Mouse (Mus musculus) naive thymus-derived CD4-positive, alpha-beta T cell, adult 2 months (primary cell): ENCODE measurements around the gene Ptgis.

Experiments used
- DNase-seq: peaks from one replicate; pipeline ENCODE4 v3.0.0-alpha.2; 2011; ENCODE audit warnings: low read depth

The Ptgis gene

DNA sequence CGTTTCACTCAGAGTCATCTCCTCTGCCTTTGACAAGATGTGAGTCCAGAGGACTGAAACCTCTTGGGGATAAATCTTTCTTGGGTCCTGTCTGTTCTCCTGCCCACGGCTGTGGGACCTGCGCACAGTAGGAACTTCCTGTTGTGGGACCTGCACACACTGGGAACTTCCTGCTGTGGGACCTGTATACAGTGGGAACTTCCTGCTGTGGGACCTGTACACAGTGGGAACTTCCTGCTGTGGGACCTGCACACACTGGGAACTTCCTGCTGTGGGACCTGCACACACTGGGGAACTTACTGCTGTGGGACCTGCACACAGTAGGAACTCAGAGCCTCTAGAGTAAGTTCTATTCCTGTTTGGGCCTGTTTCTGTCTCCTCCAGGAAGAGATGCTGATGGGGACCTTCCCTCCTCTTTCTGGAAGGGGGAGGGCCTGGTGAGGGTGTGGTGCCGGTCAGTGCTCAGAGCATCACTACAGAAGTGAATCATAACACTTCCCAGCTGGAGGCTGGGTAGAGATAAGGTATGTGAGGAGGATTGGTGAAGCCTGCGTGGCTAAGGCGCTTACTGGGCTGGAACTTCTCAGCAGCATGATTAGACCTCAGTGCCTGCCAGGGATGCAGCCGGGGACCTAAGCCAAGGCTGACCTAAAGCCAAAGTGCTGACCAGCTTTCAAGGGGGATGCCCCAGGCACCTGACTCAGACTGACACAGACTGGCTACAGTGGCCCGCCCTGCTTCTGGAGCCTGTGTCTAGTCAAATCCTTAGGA, 22.8 kb upstream of the Ptgis start:
- DNase-seq: no peak

DNA sequence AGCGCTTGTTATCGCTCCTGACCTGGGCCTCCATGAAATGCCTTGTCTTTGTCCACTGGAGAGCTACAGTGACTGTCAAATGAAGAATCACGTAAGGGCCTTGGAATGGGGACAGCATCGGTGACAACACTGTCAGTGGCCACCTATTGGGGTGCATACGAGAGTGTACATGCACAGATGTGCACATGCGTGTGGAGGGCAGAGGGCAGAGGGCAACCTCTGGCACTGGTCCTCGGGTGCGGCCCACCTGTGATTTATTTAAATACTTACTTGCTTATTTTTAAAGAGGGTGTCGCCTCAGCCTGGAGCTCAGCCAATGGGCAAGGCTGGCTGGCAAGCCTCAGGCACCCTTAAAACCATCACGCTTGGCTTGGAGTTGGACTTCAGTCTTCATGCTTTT, 22.0 kb upstream of the Ptgis start:
- no peak for DNase-seq

DNA sequence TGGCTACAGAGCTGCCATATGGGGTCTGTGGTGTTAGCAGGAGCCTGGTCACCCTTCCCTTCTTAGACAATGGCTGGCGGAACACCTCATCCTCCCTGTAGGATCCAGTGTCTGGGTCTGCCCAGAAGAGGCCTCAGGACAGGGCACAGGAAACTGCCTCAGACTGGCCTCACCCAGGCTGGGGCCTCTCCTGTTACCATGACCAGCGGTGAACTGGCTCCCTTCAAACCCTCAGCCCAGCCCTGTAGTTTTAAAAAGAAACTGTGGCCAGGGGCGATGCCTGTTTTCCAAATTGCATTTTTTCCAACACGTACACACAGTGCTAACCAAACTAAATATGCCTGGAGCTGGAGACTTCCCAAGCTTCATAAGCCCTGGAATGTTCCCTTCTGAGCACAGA, 20.7 kb upstream of the Ptgis start:
- no peak for DNase-seq

DNA sequence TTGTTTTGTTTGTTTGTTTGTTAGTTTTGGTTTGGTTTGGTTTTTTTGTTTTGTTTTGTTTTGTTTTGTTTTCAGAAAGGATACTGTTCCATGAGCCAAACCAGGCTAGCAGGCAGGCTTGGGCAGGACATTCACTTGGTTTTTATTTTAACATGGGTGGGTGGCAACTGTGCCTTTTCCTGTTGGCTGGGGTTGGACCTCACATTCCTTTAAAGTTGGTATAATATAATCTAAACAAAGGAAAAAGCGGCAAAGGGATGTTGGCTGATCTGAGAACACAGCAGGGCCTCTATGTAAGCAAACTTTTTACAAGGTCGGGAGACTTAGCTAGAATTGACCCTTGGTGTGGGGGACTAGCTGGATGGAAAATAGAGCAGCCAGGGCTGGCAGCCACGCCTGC, 17.4 kb upstream of the Ptgis start:
- no peak for DNase-seq

DNA sequence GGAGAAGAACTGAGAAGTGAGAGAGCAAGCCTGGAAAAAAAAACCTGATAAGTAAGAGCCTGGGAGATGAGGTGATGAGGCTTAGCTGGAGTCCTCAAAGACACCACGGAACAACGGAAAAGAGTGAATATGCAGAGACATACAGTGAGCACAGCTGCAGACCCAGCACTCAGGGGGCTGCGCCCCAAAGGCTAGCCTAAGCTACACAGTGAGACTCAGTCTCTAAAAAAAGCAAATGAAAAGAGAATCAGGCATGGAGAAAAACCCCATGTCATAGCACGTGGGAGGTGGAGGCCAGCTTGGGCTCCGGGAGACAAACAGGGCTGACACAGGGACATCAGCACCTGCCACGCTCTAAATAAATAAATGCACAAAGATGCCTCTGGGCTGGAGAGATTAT, 14.4 kb upstream of the Ptgis start:
- no peak for DNase-seq

DNA sequence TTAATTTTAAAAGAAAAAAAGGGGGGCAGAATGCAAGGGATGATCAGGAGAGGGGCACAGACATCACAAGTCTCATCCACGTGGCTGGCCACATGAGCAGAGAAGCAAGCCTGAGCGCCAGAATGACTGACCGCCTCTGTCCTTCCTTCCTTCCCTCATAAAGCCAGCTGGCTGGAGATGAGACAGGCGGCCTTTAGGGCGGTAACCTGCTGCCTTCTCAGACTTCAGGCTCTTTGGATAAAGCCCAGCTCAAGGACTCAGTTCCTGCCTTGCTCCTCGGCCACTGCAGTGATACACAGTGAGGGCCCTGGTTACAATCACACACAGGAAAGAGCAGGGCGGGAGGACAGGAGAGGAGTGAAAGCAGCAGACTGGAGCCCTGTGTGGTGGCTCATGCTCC, 13.8 kb upstream of the Ptgis start:
- DNase-seq: no peak

DNA sequence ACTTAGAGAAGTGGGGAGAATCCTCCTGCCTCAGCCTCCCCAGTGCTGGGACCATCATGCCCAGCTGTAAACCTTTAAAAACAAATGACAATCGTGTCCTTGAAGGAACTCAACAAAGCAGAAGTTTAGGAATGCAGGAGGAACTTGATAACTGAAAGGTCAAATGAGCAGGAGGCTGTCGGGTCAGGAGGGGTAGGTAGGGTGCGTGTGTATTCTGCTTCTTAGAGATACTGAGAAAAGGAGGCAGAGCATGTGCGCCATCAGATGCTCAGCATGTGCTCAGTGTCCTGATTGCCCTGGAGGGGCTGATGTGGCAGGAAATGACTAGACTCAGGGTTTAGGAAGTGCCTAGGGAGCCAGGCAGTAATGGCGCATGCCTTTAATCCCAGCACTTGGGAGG, 13.1 kb upstream of the Ptgis start:
- DNase-seq: no peak

DNA sequence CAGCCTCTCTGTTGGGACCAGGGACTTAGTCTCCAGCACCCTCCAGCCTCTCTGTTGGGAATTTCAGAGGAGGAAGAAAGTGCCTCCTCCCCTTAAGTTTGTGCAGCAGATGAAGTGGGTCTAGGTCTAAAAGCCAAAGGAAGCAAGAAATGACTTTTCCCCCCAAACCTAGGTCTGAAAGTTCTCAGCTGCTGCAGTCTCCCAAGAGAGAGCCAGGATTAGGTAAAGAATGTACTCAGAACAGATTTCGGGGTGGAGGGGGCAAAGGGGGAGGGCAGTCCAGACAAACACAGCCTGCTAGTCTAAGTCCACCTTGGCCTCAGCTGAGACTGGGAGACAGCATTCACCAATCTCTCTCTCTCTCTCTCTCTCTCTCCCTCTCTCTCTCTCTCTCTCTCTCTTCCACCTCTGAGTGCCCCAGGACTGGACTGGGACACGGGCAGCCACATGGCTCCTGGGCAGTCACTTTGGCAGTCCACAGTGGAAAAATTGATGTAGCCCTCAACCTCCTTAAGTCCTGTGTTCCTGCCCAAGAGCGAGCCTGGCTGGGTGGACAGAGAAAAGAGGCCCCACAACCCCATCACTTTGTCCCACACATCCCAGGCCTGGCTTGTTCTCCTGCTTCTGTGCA, 11.8 kb upstream of the Ptgis start:
- no peak for DNase-seq

DNA sequence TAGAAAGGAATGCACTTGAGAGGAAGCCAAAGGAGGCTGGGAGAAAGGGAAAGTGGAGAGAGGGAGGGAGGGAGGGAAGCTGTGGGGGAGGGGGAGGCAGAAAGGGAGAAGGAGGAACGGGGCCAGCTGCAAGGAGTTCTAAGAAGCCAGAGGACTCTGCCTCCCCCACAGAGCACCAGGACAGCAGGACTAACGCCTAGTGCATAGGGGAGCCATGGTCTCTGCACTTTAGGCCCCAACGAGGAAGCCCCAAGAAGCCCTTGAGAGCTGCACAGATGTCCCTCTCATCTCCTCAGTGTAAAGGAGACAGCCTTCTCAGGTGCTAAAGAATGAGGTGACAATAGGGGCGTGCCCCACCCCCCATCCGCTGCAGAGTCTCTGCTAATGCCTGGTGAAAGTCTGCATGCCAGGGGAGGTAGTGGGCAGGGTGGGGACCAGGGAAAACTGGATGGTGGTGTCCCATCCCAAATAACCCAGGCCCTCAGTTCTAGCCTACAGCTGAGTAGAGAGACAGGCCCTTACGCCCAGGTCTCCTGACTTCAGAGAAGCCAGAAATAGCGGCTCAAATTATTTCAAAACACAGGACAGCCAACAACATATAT, 10.4 kb upstream of the Ptgis start:
- DNase-seq: no peak

DNA sequence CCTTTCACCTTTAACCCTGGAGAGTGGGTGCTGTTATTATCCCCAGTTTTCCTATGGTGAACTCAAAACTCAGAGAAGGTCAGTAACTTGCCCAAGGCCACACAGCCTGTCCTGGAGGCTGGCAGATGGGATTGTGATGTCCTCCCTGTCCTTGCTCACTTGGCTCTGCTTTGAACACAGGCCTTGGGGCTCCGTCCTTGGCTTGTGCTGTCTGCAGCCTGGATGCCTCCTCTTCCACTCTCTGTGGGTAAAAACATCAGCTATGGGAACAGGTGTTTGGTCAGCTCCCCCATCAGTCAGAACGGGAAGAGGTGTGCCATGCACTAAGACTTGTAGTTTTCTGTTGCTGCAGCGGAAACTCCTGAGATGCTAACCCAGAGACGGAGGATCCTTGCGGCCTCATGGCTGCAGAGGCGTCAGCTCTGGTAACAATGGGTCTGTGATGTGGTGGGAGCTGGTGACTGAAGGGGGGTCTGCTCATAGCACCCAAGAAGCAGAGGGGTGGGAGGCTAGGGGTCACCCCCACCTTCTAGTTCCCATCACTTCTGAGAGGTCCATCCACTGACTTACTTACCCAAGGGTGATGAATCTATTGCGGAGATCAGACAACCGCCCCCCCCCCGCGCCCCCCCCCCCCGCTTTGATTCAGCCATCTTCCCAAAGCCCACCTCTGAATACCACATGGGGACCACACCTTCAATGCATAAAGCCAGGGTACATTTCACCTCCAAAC, 9.8 kb upstream of the Ptgis start:
- DNase-seq: no peak

DNA sequence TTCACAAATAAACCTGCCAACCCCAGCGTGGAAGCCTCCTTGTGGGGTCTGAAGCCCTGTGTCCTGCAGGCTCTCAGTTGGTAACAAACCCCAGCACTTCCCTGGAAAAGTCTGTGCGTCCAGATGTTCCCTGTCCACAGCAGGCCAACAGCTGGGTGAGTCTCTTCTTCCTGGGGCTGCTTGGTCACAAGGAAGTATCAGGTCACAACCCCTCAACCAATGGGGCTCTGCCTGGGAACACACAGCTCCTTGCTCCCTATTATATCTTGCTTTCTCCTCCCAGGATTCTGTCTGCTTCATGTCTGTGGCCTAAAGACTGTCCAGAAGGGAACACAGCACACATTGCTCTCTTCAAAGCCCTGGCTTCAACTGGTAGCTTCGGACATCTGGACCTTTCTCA, 9.2 kb upstream of the Ptgis start:
- no peak for DNase-seq

DNA sequence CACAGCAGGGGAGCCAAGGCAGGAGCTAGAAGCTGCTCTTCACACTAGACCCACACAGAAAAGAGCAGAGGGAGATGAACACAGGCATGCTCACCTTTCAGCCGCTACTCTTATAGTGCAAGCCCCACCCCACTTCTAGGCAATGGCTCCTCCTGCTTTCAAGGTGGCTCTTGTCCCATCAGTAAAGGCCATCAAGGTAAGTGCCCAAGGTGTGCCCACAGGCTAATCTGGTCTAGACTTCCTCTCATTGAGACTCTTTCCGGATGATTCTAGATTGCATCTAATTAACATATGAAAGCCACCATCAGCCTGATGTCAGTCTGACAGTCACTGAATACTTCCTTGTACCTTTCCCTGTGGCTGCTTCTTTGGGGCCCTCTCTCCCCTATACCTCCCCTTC, 7.4 kb upstream of the Ptgis start:
- no peak for DNase-seq

DNA sequence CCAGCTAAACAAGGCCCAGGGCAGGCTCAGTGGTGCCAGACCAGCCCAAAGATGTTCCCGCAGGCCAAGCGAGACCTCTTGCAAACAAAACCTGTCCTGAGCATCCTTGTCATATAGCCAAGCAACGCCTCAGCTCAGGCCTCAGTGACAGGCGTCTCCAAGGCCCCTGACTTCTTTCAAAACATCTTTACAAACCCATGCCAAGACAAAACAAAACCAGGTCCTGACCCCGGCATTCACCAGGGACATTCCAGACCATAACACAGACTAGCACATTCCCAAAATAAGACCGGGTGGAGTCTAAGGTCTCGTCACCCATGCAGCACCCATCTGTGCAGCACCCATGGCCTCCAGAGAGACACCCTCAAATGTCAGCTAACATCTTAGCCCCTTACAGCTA, 6.3 kb upstream of the Ptgis start:
- DNase-seq: no peak

DNA sequence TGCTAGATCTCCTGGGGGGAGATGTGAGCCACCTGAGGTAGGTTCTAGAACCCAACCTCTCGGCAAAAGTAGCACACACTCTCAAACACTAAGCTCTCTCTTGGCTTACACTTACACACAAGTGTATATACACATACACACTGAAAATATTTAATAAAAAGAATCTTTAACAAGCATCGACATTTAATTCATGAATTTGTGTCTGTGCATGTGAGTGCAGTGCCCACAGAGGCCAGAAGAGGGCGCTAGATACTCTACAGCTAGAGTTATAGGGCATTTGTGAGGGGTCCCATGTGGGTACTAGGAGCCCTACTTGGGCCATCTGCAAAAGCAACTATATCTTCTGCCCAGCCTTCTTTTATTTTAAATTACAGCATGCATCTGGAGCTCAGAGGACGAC, 4.5 kb upstream of the Ptgis start:
- DNase-seq: no peak

DNA sequence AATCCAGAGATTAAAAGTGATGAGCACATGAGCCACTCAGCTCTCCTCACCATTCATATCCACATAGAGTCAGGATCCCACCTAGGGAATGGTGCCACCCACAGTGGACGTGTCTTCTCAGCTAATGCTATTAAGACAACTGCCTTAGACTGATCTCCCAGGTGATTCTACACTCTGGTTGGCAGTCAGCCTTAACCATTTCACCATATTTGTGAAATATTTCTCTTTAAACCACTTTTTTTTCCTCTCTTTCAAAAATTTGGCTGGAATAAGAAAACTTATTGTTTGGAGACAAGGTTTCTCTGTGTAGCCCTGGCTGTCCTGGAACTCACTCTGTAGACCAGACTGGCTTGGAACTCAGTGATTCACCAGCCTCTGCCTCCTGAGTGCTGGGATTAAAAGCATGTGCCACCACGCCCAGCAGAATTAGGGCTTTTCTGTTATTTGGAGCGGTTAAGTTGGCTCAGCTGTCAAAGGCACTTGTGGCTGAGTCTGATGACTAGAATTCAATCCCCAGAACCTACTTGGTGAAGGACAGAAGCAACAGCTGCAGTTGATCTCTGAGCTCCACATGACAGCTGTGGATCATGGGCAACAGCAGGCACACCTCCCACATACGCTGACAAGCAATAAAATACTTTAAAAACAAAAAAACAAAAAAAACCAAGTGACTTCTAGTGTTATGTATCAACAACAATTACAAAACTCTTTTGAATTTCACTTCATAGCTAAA, 3.6 kb upstream of the Ptgis start:
- DNase-seq: no peak

DNA sequence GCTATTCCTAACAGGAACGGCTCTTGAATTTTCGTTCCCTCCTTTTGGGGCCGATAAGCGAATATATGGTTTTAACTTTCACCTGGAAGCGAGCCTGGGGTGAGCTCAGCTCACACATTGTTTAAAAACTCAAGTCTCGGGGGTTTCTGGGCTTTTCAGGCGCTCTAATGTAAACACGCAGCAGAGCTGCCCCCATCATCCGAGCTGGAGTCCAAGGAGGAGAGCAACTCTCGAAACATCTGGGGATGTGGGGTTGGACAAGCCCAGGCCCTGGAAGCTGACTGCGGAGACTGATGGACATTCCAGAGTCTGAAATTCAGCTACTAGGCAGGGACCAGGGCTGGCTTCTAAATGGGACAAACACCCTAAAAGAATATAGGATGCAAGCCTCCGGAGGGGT, 1.1 kb downstream of the Ptgis start:
- DNase-seq: no peak

DNA sequence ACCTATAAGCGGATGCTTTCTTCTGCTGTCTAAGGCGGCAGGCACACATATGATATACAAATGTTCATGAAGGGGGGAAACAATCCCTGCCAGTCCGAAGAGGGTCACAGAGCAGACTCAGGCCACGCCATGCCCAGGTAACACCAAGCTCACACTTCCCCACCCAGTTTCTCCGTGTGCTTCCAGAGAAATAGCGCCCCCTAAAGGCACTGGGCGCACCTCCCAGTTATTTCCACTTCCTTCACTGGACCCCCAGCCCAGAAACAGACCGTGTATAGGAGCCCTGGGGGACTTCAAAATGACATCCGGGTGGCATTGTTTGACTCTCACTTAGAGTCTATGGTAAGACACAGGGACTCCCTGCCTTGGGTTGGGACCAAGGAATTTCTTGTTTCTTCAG, 3.2 kb downstream of the Ptgis start:
- no peak for DNase-seq

DNA sequence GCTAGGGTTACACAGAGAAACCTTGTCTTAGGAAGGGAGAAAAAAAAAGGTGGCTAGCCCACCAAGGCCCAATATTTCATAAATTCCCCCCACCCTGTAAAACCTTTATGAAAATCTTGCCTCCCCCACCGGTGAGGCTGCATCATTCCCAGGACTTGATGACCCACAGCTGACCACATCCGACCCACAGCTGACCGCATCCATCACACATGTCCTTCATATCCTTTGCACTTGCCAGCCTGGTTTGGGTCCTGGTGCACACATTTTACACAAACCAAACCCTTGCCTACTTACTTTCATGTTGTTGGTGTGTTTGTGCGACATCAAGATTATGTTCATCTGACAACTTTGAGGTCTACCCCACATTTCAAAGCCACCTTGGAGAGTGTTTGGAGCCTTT, 4.2 kb downstream of the Ptgis start:
- DNase-seq: no peak

DNA sequence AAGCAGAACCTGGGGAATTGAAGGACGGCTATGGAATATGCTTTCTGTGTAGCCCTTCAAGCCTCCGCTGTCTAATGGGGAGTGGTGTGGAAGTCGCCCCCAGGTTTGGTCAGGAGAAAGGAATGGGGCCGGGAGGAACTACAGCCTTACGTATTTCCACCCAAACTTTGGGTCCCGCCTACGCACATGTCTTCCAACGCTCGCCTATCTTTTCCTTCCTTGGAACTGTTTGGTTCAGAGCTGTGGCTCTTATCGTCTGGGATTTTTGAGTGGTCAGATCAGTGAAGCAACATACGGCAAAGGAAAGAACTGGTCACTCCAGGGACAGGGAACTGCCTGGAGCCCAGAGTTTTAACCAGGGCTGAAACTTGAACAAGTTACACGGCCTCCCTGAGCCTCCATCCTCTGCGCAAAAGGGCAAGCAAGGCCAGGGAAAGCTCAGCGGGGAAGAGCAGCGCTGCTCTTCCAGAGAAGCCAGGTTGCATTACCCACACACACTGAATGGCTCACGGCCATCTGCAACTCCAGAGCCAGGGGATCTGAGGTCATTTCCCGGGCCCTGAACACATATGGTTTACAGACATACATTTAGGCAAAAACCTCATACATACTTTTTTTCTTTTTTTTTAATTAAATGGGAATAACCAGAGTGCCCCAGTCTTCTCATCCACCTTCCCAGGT, 4.9 kb downstream of the Ptgis start:
- DNase-seq: no peak

DNA sequence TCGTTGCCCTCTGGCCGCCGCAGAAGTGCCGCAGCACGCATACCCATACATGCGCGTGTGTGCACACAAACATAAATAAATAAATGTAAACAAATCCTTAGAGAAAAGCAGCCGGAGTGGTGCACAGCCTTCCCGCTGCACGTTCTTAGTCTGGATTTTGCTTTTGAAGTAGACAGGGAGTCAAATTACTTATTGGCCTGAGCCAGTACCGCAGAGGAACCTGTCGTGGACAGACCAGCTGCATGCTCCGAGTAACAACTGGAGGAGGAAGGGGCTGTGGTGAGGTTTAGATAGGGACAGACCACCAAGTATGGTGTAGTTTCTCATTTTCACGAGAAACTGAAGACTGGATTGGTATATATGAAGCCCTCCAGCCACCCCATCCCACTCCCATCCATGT, 6.6 kb downstream of the Ptgis start:
- DNase-seq: no peak

DNA sequence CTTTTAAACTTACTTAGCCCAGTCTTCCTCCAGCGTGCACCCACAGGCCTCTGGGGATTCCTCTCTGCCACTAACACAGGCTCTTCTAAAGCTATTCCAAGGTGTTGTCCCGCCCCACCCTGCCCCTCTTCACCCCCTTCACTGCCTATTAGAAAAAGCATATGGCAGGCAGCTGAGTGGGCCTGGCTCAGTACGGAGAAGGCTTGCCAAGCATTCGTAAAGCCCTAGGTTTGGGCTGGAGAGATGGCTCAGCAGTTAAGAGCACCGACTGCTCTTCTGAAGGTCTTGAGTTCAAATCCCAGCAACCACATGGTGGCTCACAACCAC, 7.4 kb downstream of the Ptgis start:
- no peak for DNase-seq
